Mouse (Mus musculus): ENCODE measurements around the gene Zhx3. TPM values are rescaled to one million over a fixed set of nuclear protein-coding genes. Genes with fewer than 3 reads are reported as not detected.
A peak's percentile ranks its signal among the peaks of the same experiment; 100 is the strongest.

Gene Zhx3
- polyA plus RNA-seq, 1 experiment from 2014 or later, result 15.5 TPM

GRCm38 (mm10) chr2:160767201-160767600, 105.6 kb downstream of the Zhx3 start:
- no peak for ATAC-seq (ENCODE audit: low FRiP score, low read depth)
- no peaks in the 10 kb centered on the region for H3K9me3 ChIP-seq
- no peaks in the 10 kb centered on the region for H3K27me3 ChIP-seq
- no peak overlapping the region for H3K27ac ChIP-seq (replicated peaks)
- no peak overlapping the region for H3K4me3 ChIP-seq
- no peak overlapping the region for H3K4me2 ChIP-seq (replicated peaks)
- no peak overlapping the region for H3K9ac ChIP-seq (replicated peaks)
- H3K36me3 ChIP-seq, result peaks cover 35% of the 10 kb centered on the region
- WGBS, result 96% methylated on average over 2 of the region's 2 CpGs
- H3K4me1 ChIP-seq, result no peaks in the 10 kb centered on the region

GRCm38 (mm10) chr2:160766371-160766771, 106.4 kb downstream of the Zhx3 start:
- H3K9ac ChIP-seq (replicated peaks), result no peak overlapping the region
- H3K4me2 ChIP-seq (replicated peaks), result no peak overlapping the region
- ATAC-seq (ENCODE audit: low FRiP score, low read depth), result no peak
- no peak overlapping the region for H3K4me3 ChIP-seq
- peaks cover 43% of the 10 kb centered on the region for H3K36me3 ChIP-seq
- no peaks in the 10 kb centered on the region for H3K27me3 ChIP-seq
- WGBS, result 73% methylated on average over 5 of the region's 5 CpGs
- H3K9me3 ChIP-seq, result no peaks in the 10 kb centered on the region
- H3K4me1 ChIP-seq, result no peaks in the 10 kb centered on the region
- H3K27ac ChIP-seq (replicated peaks), result 0 out of 2 replicates have a peak overlapping the region, but pooled peaks have one; percentile 35

GRCm38 (mm10) chr2:160765096-160765495, 107.7 kb downstream of the Zhx3 start:
- no peak overlapping the region for H3K4me3 ChIP-seq
- H3K27me3 ChIP-seq, result no peaks in the 10 kb centered on the region
- no peak overlapping the region for H3K27ac ChIP-seq (replicated peaks)
- H3K4me1 ChIP-seq, result no peaks in the 10 kb centered on the region
- H3K9me3 ChIP-seq, result no peaks in the 10 kb centered on the region
- peaks cover 56% of the 10 kb centered on the region for H3K36me3 ChIP-seq
- WGBS, result 81% methylated on average over 3 of the region's 3 CpGs
- H3K9ac ChIP-seq (replicated peaks), result no peak overlapping the region
- ATAC-seq (ENCODE audit: low FRiP score, low read depth), result no peak
- no peak overlapping the region for H3K4me2 ChIP-seq (replicated peaks)

GRCm38 (mm10) chr2:160764386-160764785, 108.4 kb downstream of the Zhx3 start:
- Histone ChIP-seq H3K4me2 (replicated peaks) (no peak overlapping the region), H3K9ac (replicated peaks) (no peak overlapping the region), H3K4me1 (no peaks in the 10 kb centered on the region), H3K9me3 (no peaks in the 10 kb centered on the region), H3K4me3 (no peak overlapping the region), H3K36me3 (peaks cover 62% of the 10 kb centered on the region), H3K27ac (replicated peaks) (no peak overlapping the region), H3K27me3 (no peaks in the 10 kb centered on the region)
- ATAC-seq (ENCODE audit: low FRiP score, low read depth), result no peak
- 85% methylated on average over 2 of the region's 2 CpGs for WGBS

- H3K4me1 ChIP-seq, result no peaks in the 10 kb centered on the region
- peaks cover 68% of the 10 kb centered on the region for H3K36me3 ChIP-seq
- 89% methylated on average over 3 of the region's 3 CpGs for WGBS
- H3K4me2 ChIP-seq (replicated peaks), result no peak overlapping the region
- H3K9ac ChIP-seq (replicated peaks), result no peak overlapping the region
- no peak overlapping the region for H3K27ac ChIP-seq (replicated peaks)
- H3K4me3 ChIP-seq, result no peak overlapping the region
- H3K27me3 ChIP-seq, result no peaks in the 10 kb centered on the region
- no peak for ATAC-seq (ENCODE audit: low FRiP score, low read depth)
- no peaks in the 10 kb centered on the region for H3K9me3 ChIP-seq
Observed at GRCm38 (mm10) chr2:160763816-160764215, 109.0 kb downstream of the Zhx3 start.

GRCm38 (mm10) chr2:160760433-160761184, 112.2 kb downstream of the Zhx3 start:
- Histone ChIP-seq H3K36me3 (peaks cover 87% of the 10 kb centered on the region), H3K4me2 (replicated peaks) (no peak overlapping the region), H3K4me3 (no peak overlapping the region), H3K9me3 (no peaks in the 10 kb centered on the region), H3K27ac (replicated peaks) (no peak overlapping the region), H3K9ac (replicated peaks) (no peak overlapping the region), H3K27me3 (no peaks in the 10 kb centered on the region), H3K4me1 (no peaks in the 10 kb centered on the region)
- ATAC-seq (ENCODE audit: low FRiP score, low read depth), result no peak
- 91% methylated on average over 9 of the region's 9 CpGs for WGBS

- no peak overlapping the region for H3K4me3 ChIP-seq
- no peak overlapping the region for H3K27ac ChIP-seq (replicated peaks)
- H3K9me3 ChIP-seq, result no peaks in the 10 kb centered on the region
- H3K36me3 ChIP-seq, result peaks cover 99% of the 10 kb centered on the region
- no peak overlapping the region for H3K9ac ChIP-seq (replicated peaks)
- no peak for ATAC-seq (ENCODE audit: low FRiP score, low read depth)
- no peak overlapping the region for H3K4me2 ChIP-seq (replicated peaks)
- H3K4me1 ChIP-seq, result no peaks in the 10 kb centered on the region
- 92% methylated on average over 6 of the region's 6 CpGs for WGBS
- H3K27me3 ChIP-seq, result no peaks in the 10 kb centered on the region
Observed at GRCm38 (mm10) chr2:160756583-160757203, 116.1 kb downstream of the Zhx3 start.

GRCm38 (mm10) chr2:160747075-160747474, 125.7 kb downstream of the Zhx3 start:
- H3K36me3 ChIP-seq, result peaks cover 71% of the 10 kb centered on the region
- H3K4me2 ChIP-seq (replicated peaks), result no peak overlapping the region
- H3K9me3 ChIP-seq, result no peaks in the 10 kb centered on the region
- no peak overlapping the region for H3K9ac ChIP-seq (replicated peaks)
- ATAC-seq (ENCODE audit: low FRiP score, low read depth), result no peak
- peaks cover 3% of the 10 kb centered on the region; the same call in 1 of the 2 replicates for H3K4me1 ChIP-seq
- no peaks in the 10 kb centered on the region for H3K27me3 ChIP-seq
- H3K27ac ChIP-seq (replicated peaks), result no peak overlapping the region
- WGBS, result 93% methylated on average over 10 of the region's 10 CpGs
- H3K4me3 ChIP-seq, result no peak overlapping the region

GRCm38 (mm10) chr2:160746637-160747036, 126.2 kb downstream of the Zhx3 start:
- no peak for ATAC-seq (ENCODE audit: low FRiP score, low read depth)
- Histone ChIP-seq H3K27me3 (no peaks in the 10 kb centered on the region), H3K4me3 (no peak overlapping the region), H3K4me1 (peaks cover 3% of the 10 kb centered on the region; the same call in 1 of the 2 replicates), H3K9me3 (no peaks in the 10 kb centered on the region), H3K36me3 (peaks cover 71% of the 10 kb centered on the region), H3K27ac (replicated peaks) (no peak overlapping the region), H3K9ac (replicated peaks) (no peak overlapping the region), H3K4me2 (replicated peaks) (no peak overlapping the region)
- 99% methylated on average over 5 of the region's 5 CpGs for WGBS

GRCm38 (mm10) chr2:160745497-160745896, 127.3 kb downstream of the Zhx3 start:
- 88% methylated on average over 1 of the region's 1 CpGs for WGBS
- H3K36me3 ChIP-seq, result peaks cover 60% of the 10 kb centered on the region

GRCm38 (mm10) chr2:160744823-160745210, 128.0 kb downstream of the Zhx3 start:
- Histone ChIP-seq H3K4me2 (replicated peaks) (no peak overlapping the region), H3K27ac (replicated peaks) (no peak overlapping the region), H3K36me3 (peaks cover 54% of the 10 kb centered on the region), H3K9ac (replicated peaks) (no peak overlapping the region), H3K27me3 (no peaks in the 10 kb centered on the region), H3K4me3 (no peak overlapping the region), H3K9me3 (no peaks in the 10 kb centered on the region), H3K4me1 (peaks cover 19% of the 10 kb centered on the region)
- WGBS, result 90% methylated on average over 5 of the region's 5 CpGs
- no peak for ATAC-seq (ENCODE audit: low FRiP score, low read depth)

More at GRCm38 (mm10) chr2:160745497-160745896, 127.3 kb downstream of the Zhx3 start:
- H3K4me1 ChIP-seq, result peaks cover 12% of the 10 kb centered on the region
- H3K9me3 ChIP-seq, result no peaks in the 10 kb centered on the region
- H3K9ac ChIP-seq (replicated peaks), result no peak overlapping the region
- no peak for ATAC-seq (ENCODE audit: low FRiP score, low read depth)
- no peak overlapping the region for H3K4me2 ChIP-seq (replicated peaks)
- H3K27ac ChIP-seq (replicated peaks), result no peak overlapping the region
- no peaks in the 10 kb centered on the region for H3K27me3 ChIP-seq
- H3K4me3 ChIP-seq, result no peak overlapping the region

GRCm38 (mm10) chr2:160744040-160744822, 128.6 kb downstream of the Zhx3 start:
- Histone ChIP-seq H3K4me2 (replicated peaks) (no peak overlapping the region), H3K9me3 (no peaks in the 10 kb centered on the region), H3K4me1 (peaks cover 24% of the 10 kb centered on the region), H3K36me3 (peaks cover 48% of the 10 kb centered on the region), H3K9ac (replicated peaks) (no peak overlapping the region), H3K27me3 (no peaks in the 10 kb centered on the region), H3K4me3 (no peak overlapping the region), H3K27ac (replicated peaks) (no peak overlapping the region)
- 93% methylated on average over 7 of the region's 7 CpGs for WGBS
- ATAC-seq (ENCODE audit: low FRiP score, low read depth), result no peak
